Mouse (Mus musculus) hindbrain, embryonic 16.5 days (tissue): Measurements from ENCODE around the gene Armc9. TPM values are rescaled to one million over a fixed set of nuclear protein-coding genes. Genes with fewer than 3 reads are reported as not detected.

Source experiments
- ATAC-seq: fragments of 200-750 bp; cut with Nextera tagmentation; 2 replicates; pipeline ENCODE4 v1.8.0; 2017; ENCODE audit warnings: moderate TSS enrichment, moderate library complexity
- H3K27ac ChIP-seq: fragments of 300-500 bp; sonication (generic); 2 replicates; pipeline ENCODE4 v1.5.1; 2014; ENCODE audit warnings: low read depth, mild to moderate bottlenecking, control low read depth, low read length, moderate library complexity
- H3K27me3 ChIP-seq: fragments of 300-500 bp; sonication (generic); replicated peaks from 2 replicates; pipeline ENCODE4 v1.6.1; 2014; ENCODE audit warnings: low read length; ENCODE audit not compliant: control insufficient read depth, insufficient read depth
- H3K36me3 ChIP-seq: fragments of 300-500 bp; sonication (generic); 2 replicates; pipeline ENCODE4 v1.6.1; 2014; ENCODE audit warnings: mild to moderate bottlenecking, low read length, moderate library complexity, mixed read lengths; ENCODE audit not compliant: control insufficient read depth, insufficient read depth
- H3K4me1 ChIP-seq: fragments of 300-500 bp; sonication (generic); 2 replicates; pipeline ENCODE4 v1.6.1; 2014; ENCODE audit warnings: low read depth, low read length; ENCODE audit not compliant: control insufficient read depth, insufficient read depth
- H3K4me2 ChIP-seq: fragments of 300-500 bp; sonication (generic); 2 replicates; pipeline ENCODE4 v1.6.1; 2014; ENCODE audit warnings: mild to moderate bottlenecking, low read length, control low read depth, moderate library complexity
- H3K4me3 ChIP-seq: fragments of 300-500 bp; sonication (generic); 2 replicates; pipeline ENCODE4 v1.5.1; 2014; ENCODE audit warnings: mild to moderate bottlenecking, low read length, control low read depth, moderate library complexity
- H3K9ac ChIP-seq: fragments of 300-500 bp; sonication (generic); 2 replicates; pipeline ENCODE4 v1.6.1; 2014; ENCODE audit warnings: low read depth, mild to moderate bottlenecking, control low read depth, low read length, moderate library complexity
- H3K9me3 ChIP-seq: fragments of 300-500 bp; sonication (generic); 2 replicates; pipeline ENCODE4 v1.6.1; 2014; ENCODE audit warnings: mild to moderate bottlenecking, low read length, moderate library complexity; ENCODE audit not compliant: control insufficient read depth
- WGBS: fragments of 180-500 bp; shearing (Covaris S2); extraction: QIAGEN DNeasy Blood & Tissue Kit; methylation state at CpG from one replicate; pipeline ENCODE4 v1.1.7; 2014; 5-methylcytosine and 5-hydroxymethylcytosine counted together
- polyA plus RNA-seq: library from polyadenylated mRNA; unstranded; fragments of >200 nt; fragmentation: Nextera tagmentation; extraction: Ambion mirVana; gene quantifications from 2 replicates; pipeline ENCODE4 v1.2.1, GENCODE M21; 2015

Gene Armc9
- polyA plus RNA-seq, 1 experiment from 2014 or later = 34.5 TPM

DNA sequence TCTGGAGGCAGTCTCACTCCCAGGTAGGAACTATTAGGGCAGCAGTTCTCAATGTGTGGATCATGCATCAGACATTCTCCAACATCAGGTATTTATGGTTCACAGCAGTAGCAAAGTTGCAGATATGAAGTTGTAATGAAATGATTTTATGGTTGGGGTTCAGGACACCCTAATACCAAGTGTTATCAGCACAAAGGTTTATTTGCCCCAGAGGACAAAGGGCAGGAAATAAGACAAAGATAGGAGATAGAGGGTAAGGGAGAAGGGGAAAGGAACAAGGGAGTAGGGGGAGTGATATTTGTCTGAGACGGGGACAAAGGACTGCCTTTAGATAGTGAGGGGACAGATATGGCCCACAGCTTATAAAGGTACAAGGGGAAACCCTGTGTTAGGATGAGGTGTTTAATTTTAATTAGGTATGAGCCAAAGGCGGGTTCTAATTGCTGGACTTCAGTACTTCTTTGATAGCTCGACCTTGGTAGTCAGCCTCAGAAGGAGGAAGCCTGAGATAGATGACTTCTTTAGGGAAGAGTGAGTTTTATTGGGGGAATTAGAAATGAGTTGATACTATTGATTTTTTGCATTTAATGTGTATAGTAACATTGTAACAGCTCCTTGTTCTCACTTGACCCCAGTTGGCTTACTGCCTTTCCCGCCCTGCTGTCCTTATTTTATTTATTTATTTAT is 29.1 kb downstream of the Armc9 start:
- H3K4me3 ChIP-seq = no peak overlapping the region
- H3K4me2 ChIP-seq = no peak overlapping the region
- H3K36me3 ChIP-seq = no peaks in the 10 kb centered on the region
- no peak overlapping the region for H3K9ac ChIP-seq
- H3K4me1 ChIP-seq = no peaks in the 10 kb centered on the region
- H3K9me3 ChIP-seq = no peaks in the 10 kb centered on the region
- H3K27me3 ChIP-seq = no peaks in the 10 kb centered on the region
- 86% methylated on average over 4 of the region's 4 CpGs for WGBS
- no peak overlapping the region for H3K27ac ChIP-seq
- no peak for ATAC-seq

DNA sequence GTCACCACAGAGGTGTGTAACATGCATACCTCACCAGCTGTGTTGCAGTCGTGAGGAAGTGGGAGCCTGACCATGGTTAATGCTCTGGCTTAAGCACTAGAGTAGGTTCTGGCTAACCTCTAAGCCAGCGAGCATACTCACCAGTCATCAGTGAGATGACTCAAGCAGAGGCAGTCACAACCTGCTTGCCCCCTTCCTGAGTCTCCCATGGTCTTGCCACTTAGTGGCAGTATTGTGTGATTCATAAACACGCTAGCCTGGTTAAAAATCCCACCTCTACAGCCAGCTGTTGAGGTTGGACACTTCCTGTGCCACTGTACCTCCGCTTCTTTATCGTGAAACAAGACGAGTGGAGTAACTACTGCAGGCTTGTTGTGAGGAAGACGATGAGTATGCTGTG is 32.2 kb downstream of the Armc9 start:
- Histone ChIP-seq H3K9ac (no peak overlapping the region), H3K4me1 (no peaks in the 10 kb centered on the region), H3K4me3 (no peak overlapping the region), H3K27me3 (no peaks in the 10 kb centered on the region), H3K4me2 (no peak overlapping the region), H3K27ac (no peak overlapping the region), H3K36me3 (peaks cover 9% of the 10 kb centered on the region), H3K9me3 (no peaks in the 10 kb centered on the region)
- no peak for ATAC-seq
- WGBS = 88% methylated on average over 7 of the region's 7 CpGs

DNA sequence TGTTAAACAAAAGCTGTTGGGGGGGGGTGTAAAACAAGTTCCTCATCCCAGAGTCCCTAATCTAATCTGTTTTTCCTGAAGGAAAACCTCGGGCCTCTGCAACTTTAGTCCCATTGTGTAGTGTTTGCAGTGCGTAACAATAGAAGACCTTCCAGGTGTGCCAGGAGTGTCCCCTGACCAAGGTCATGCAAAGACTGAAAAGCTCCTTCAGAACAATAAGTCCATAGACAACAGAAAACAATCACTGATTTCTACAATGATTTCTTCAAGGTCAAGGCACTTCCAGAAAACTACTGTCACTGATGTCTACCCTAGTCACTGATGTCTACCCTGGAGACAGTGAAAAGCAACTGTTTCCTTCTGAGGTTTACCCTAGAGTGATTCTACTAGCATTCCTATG is 33.3 kb downstream of the Armc9 start:
- no peak for ATAC-seq
- Histone ChIP-seq H3K27ac (no peak overlapping the region), H3K9ac (no peak overlapping the region), H3K27me3 (no peaks in the 10 kb centered on the region), H3K4me2 (no peak overlapping the region), H3K4me1 (no peaks in the 10 kb centered on the region), H3K9me3 (no peaks in the 10 kb centered on the region), H3K4me3 (no peak overlapping the region), H3K36me3 (peaks cover 11% of the 10 kb centered on the region)
- WGBS = 71% methylated on average over 2 of the region's 2 CpGs

DNA sequence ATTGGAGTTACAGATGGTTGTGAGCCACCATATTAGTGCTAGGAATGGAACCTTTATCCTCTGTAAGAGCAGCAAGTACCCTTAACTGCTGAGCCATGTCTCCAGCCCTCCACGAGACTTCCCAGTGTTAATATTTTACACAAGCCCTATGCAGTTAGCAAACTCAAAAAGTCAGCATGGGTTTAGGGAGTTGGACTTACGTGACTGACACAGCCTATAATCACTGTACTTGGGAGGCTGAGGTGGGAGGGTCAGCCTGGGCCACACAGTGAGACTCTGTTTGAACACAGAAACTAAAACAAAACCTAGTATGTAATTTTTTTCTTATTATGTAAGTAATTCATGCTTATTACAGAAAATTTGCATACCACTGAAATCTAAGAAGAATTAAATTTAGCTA is 33.7 kb downstream of the Armc9 start:
- H3K4me2 ChIP-seq = no peak overlapping the region
- H3K4me3 ChIP-seq = no peak overlapping the region
- no peaks in the 10 kb centered on the region for H3K9me3 ChIP-seq
- H3K27me3 ChIP-seq = no peaks in the 10 kb centered on the region
- H3K36me3 ChIP-seq = peaks cover 11% of the 10 kb centered on the region
- WGBS = 86% methylated on average over 2 of the region's 2 CpGs
- H3K9ac ChIP-seq = no peak overlapping the region
- ATAC-seq = no peak
- H3K27ac ChIP-seq = no peak overlapping the region
- H3K4me1 ChIP-seq = no peaks in the 10 kb centered on the region

DNA sequence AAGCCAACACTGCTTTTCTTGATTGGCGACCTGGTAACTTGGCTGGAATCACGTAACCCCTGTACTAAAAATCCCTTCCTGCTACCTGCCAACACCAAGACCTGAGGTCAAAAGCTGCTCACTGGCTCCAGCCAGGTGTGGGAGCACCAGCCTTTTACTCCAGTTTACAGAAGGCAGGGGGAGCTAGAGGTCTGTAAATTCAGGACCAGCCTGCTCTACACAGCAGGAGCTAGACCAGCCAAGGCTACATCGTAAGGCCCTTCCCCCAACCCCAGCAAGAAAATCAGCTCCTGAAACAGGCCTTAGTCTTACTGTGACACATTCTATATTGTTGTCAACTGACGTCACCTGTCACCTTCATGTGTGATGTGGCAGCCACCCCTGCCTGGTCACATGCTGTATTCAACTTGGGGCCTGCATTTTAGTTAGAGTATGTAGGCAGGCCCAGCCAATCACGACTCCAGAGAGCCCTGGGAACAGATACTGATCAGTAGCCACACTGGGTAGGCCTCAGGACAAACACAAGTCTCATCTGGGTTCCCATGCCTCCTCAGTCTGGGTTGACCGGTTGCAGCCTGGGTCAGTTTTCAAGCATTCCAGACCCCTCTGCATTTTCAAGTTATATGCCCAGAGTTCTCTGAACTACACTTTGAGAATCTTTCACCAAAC is 34.6 kb downstream of the Armc9 start:
- ATAC-seq = no peak
- no peak overlapping the region for H3K9ac ChIP-seq
- no peaks in the 10 kb centered on the region for H3K9me3 ChIP-seq
- H3K27me3 ChIP-seq = no peaks in the 10 kb centered on the region
- H3K27ac ChIP-seq = no peak overlapping the region
- no peak overlapping the region for H3K4me3 ChIP-seq
- 81% methylated on average over 6 of the region's 6 CpGs for WGBS
- no peaks in the 10 kb centered on the region for H3K4me1 ChIP-seq
- H3K36me3 ChIP-seq = peaks cover 11% of the 10 kb centered on the region
- H3K4me2 ChIP-seq = no peak overlapping the region

DNA sequence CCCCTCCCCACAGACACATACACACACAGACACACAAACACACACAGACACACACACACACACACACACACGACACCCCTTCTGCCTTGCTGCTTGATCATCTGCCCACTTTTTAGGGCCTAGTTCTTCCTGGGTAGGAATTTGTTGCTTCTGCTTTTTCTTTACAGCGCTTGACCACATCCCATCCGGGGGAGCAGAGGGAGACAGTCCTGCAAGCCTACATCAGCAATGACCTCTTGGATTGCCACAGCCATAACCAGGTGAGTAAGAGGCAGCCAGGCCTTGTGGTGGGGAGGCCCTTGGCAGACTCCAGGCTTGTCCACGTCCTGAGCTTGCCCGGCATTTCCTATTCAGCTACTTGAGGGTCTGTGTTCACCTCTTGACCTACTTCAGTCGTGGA is 36.3 kb downstream of the Armc9 start:
- peaks cover 16% of the 10 kb centered on the region for H3K36me3 ChIP-seq
- H3K27ac ChIP-seq = no peak overlapping the region
- no peak for ATAC-seq
- no peak overlapping the region for H3K4me3 ChIP-seq
- H3K4me2 ChIP-seq = no peak overlapping the region
- no peaks in the 10 kb centered on the region for H3K27me3 ChIP-seq
- H3K4me1 ChIP-seq = no peaks in the 10 kb centered on the region
- H3K9ac ChIP-seq = no peak overlapping the region
- no peaks in the 10 kb centered on the region for H3K9me3 ChIP-seq
- 85% methylated on average over 6 of the region's 6 CpGs for WGBS

DNA sequence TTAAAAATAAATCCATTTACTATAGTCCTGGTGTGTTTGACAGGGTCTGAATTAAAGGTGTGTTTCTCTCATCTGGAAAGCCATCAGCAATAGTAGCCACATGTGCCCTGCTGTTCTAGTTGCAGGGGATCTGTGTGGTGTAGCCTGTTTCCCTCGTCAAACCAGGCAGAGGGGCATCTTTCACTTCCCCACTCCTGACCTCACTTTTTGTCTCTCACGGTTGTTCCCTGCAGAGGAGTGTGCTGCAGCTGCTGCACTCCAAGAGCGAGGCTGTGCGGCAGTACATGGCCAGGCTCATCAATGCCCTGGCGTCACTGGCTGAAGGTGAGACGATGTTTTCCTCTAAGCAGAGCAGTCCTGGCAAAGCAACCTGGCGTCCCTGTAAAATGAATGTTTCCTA is 39.5 kb downstream of the Armc9 start:
- Histone ChIP-seq H3K27me3 (no peaks in the 10 kb centered on the region), H3K36me3 (peaks cover 36% of the 10 kb centered on the region), H3K27ac (no peak overlapping the region), H3K9ac (no peak overlapping the region), H3K4me3 (no peak overlapping the region), H3K4me2 (no peak overlapping the region), H3K9me3 (no peaks in the 10 kb centered on the region), H3K4me1 (no peaks in the 10 kb centered on the region)
- no peak for ATAC-seq
- WGBS = 70% methylated on average over 7 of the region's 7 CpGs

DNA sequence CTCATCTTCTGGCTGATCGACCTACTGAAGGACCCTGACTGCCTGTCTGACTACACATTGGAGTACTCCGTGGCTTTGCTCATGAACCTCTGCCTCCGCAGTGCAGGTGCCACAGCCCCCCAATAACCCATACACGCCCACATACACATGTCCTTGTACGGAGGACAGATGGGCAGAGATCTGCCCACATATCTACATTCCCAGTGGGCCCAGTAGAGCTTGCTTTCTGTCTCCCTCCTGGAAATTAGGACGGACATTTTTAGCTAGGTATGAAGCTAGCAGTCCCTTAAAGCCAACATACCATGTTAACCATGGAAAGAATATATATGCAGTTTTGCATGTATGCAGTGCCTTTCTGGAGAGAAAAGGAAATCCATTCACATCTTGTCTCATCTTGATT is 43.7 kb downstream of the Armc9 start:
- H3K4me1 ChIP-seq = no peaks in the 10 kb centered on the region
- no peak overlapping the region for H3K4me2 ChIP-seq
- no peak overlapping the region for H3K27ac ChIP-seq
- 64% methylated on average over 6 of the region's 6 CpGs for WGBS
- ATAC-seq = no peak
- no peaks in the 10 kb centered on the region for H3K27me3 ChIP-seq
- H3K9me3 ChIP-seq = no peaks in the 10 kb centered on the region
- peaks cover 45% of the 10 kb centered on the region for H3K36me3 ChIP-seq
- H3K4me3 ChIP-seq = no peak overlapping the region
- no peak overlapping the region for H3K9ac ChIP-seq

DNA sequence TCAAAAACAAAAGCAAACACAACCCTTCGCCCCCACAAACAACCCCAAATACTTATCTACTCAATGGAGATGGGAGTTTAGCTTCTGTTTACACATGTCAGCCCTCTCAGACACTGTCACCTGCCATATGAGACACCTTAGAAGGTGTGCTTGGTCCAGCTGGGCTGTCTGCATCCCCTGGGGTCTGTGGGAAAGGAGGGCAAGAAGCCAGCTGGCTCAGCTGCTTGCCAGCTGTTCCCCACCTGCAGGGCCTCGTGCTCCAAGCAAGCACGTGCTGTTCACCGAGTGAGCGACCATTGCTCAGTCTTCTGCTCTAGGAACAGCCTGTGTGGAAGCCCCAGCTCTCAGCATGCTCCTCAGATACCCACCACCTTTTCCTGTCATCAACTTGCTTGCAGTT is 44.4 kb downstream of the Armc9 start:
- Histone ChIP-seq H3K36me3 (peaks cover 52% of the 10 kb centered on the region), H3K9me3 (no peaks in the 10 kb centered on the region), H3K27ac (no peak overlapping the region), H3K4me2 (no peak overlapping the region), H3K4me1 (no peaks in the 10 kb centered on the region), H3K27me3 (no peaks in the 10 kb centered on the region), H3K4me3 (no peak overlapping the region), H3K9ac (no peak overlapping the region)
- WGBS = 69% methylated on average over 5 of the region's 5 CpGs
- ATAC-seq = no peak
